In genomic region chr7:107738726-107739125, GRCm38 (mm10) we compare ENCODE assay signal across 9 mouse cellular contexts. TPM values are rescaled to one million over a fixed set of nuclear protein-coding genes. Genes with fewer than 3 reads are reported as not detected.
DNase-seq lines count a peak whose midpoint lies in the region; ATAC-seq lines count a peak whose summit lies in the region.
"Had no signal": no experiment of that assay in that cellular context is flagged by ENCODE, and none has a peak within 500 bp of the region (broad histone marks: within the 10 kb centered on the region; RNA-seq: fewer than 3 reads in every experiment).

No protein-coding gene starts in this region.

- no peaks in the 10 kb centered on the region for H3K27me3 ChIP-seq in hindbrain, embryonic 14.5 days (ENCODE audit: control insufficient read depth, insufficient read depth, low read length)
- H3K27me3 ChIP-seq: midbrain, embryonic 12.5 days had no signal

- no peak for ATAC-seq in hindbrain, embryonic 14.5 days (ENCODE audit: low FRiP score)

- no peaks in the 10 kb centered on the region for H3K36me3 ChIP-seq in hindbrain, embryonic 14.5 days (replicated peaks; ENCODE audit: control insufficient read depth, insufficient read depth)
- H3K36me3 ChIP-seq: midbrain, embryonic 12.5 days had no signal

- no peaks in the 10 kb centered on the region for H3K9me3 ChIP-seq in hindbrain, embryonic 14.5 days (ENCODE audit: control insufficient read depth, low read length)
- H3K9me3 ChIP-seq: midbrain, embryonic 12.5 days had no signal

- peak; percentile 66 to 68 for DNase-seq in cerebellum, postnatal 10 days
- DNase-seq in cerebellum, adult 9-10 months = no peak
- peak; percentile 45 to 75 for DNase-seq in left cerebral cortex, postnatal 14 days (ENCODE audit: low spot score in 2 of 2)
- DNase-seq in left cerebral cortex, adult 11 months (ENCODE audit: low spot score) = no peak
- peak; percentile 66 for DNase-seq in hindbrain, embryonic 14.5 days (ENCODE audit: low spot score)
- DNase-seq in retina, postnatal 7 days (ENCODE audit: low read depth, low spot score) = peak; percentile 19
- no peak for DNase-seq in heart, postnatal 25 days (ENCODE audit: low spot score)
- no peak for DNase-seq in cerebellum, adult 11 months

- H3K4me3 ChIP-seq in hindbrain, embryonic 14.5 days (replicated peaks; ENCODE audit: low read length) = no peak overlapping the region
- H3K4me3 ChIP-seq: midbrain, embryonic 12.5 days had no signal

- H3K9ac ChIP-seq in hindbrain, embryonic 14.5 days = no peak overlapping the region
- H3K9ac ChIP-seq: midbrain, embryonic 12.5 days had no signal

- no peak overlapping the region for H3K4me2 ChIP-seq in hindbrain, embryonic 14.5 days (replicated peaks)
- H3K4me2 ChIP-seq: midbrain, embryonic 12.5 days had no signal

- intact Hi-C loops in left cerebral cortex, postnatal 14 days (cut with DNase I) = loop anchor here (5.0 kb wide), 1 partner anchor 76 kb away; no protein-coding TSS in a partner anchor
- intact Hi-C loops in heart, postnatal 25 days (cut with DNase I) = no loop called here

- H3K27ac ChIP-seq in hindbrain, embryonic 14.5 days = no peak overlapping the region
- H3K27ac ChIP-seq: midbrain, embryonic 12.5 days had no signal

- WGBS in hindbrain, embryonic 14.5 days = 40% methylated on average over 2 of the region's 2 CpGs

- H3K4me1 ChIP-seq in hindbrain, embryonic 14.5 days (replicated peaks; ENCODE audit: control insufficient read depth, insufficient read depth, low read length) = no peaks in the 10 kb centered on the region
- H3K4me1 ChIP-seq: midbrain, embryonic 12.5 days had no signal

RNA-seq across cellular contexts. Expression of gene Cyb5r2, which starts 19.1 kb away (rescaled TPM):
- total RNA-seq in left cerebral cortex, postnatal 14 days (2021) = not detected
- 0.11 and 0.12 TPM in 2 replicates for polyA plus RNA-seq in hindbrain, embryonic 14.5 days (2014; fragmentation: Nextera tagmentation; extraction: Ambion mirVana)
- total RNA-seq in heart, postnatal 25 days (2021) = not detected

Comparison
In these comparisons a context has a peak if more than half of its experiments do, and no peak if none do; other contexts are left out.
1. DNase-seq: peak in cerebellum, postnatal 10 days (2 of 2), left cerebral cortex, postnatal 14 days (2 of 2), hindbrain, embryonic 14.5 days (single experiment) and retina, postnatal 7 days (single experiment); none in cerebellum, adult 9-10 months (single experiment), left cerebral cortex, adult 11 months (single experiment), heart, postnatal 25 days (single experiment) and cerebellum, adult 11 months (single experiment).